Mouse (Mus musculus) frontal cortex, postnatal 25 days (tissue): Measurements from ENCODE around the gene Klf8.

Source experiments
- DNase-seq, 2 experiments: peaks; one replicate each; pipeline ENCODE4 v3.0.0; 2022; ENCODE audit warnings: low spot score in 2 of 2

Klf8 gene

GRCm38 (mm10) chrX:153439573-153439972 is 202.3 kb downstream of the Klf8 start:
- no peak for DNase-seq

- no peak for DNase-seq
Observed at GRCm38 (mm10) chrX:153440018-153440417, 202.8 kb downstream of the Klf8 start.
